Mouse (Mus musculus) midbrain, embryonic 12.5 days (tissue): ENCODE results near the gene Otud7a. TPM values are rescaled to one million over a fixed set of nuclear protein-coding genes. Genes with fewer than 3 reads are reported as not detected.

ENCODE experiments used
- ATAC-seq: fragments of 200-750 bp; cut with Nextera tagmentation; 2 replicates; pipeline ENCODE4 v1.8.0; 2017; ENCODE audit warnings: low read depth, moderate TSS enrichment, moderate library complexity; ENCODE audit not compliant: low FRiP score
- H3K27ac ChIP-seq: fragments of 300-500 bp; sonication (generic); replicated peaks from 2 replicates; pipeline ENCODE4 v1.5.1; 2016; ENCODE audit warnings: mild to moderate bottlenecking
- H3K27me3 ChIP-seq: fragments of 300-500 bp; sonication (generic); 2 replicates; pipeline ENCODE4 v1.6.1; 2016; ENCODE audit warnings: mild to moderate bottlenecking
- H3K36me3 ChIP-seq: fragments of 300-500 bp; sonication (generic); 2 replicates; pipeline ENCODE4 v1.6.1; 2016
- H3K4me1 ChIP-seq: fragments of 300-500 bp; sonication (generic); 2 replicates; pipeline ENCODE4 v1.6.1; 2016
- H3K4me2 ChIP-seq: fragments of 300-500 bp; sonication (generic); replicated peaks from 2 replicates; pipeline ENCODE4 v1.6.1; 2016; ENCODE audit warnings: mild to moderate bottlenecking, moderate library complexity
- H3K4me3 ChIP-seq: fragments of 300-500 bp; sonication (generic); 2 replicates; pipeline ENCODE4 v1.5.1; 2016; ENCODE audit warnings: mild to moderate bottlenecking
- H3K9ac ChIP-seq: fragments of 300-500 bp; sonication (generic); replicated peaks from 2 replicates; pipeline ENCODE4 v1.6.1; 2016; ENCODE audit warnings: mild to moderate bottlenecking, moderate library complexity
- H3K9me3 ChIP-seq: fragments of 300-500 bp; sonication (generic); 2 replicates; pipeline ENCODE4 v1.6.1; 2016; ENCODE audit warnings: mild to moderate bottlenecking
- WGBS: fragments of 180-500 bp; shearing (Covaris S2); methylation state at CpG from one replicate; pipeline ENCODE4 v1.1.7; 2016; 5-methylcytosine and 5-hydroxymethylcytosine counted together
- polyA plus RNA-seq: library from polyadenylated mRNA; unstranded; fragments of >200 nt; fragmentation: Nextera tagmentation; extraction: Ambion mirVana; gene quantifications from 2 replicates; pipeline ENCODE4 v1.2.1, GENCODE M21; 2016

Gene Otud7a
- polyA plus RNA-seq, 1 experiment from 2014 or later: 1.9 TPM

DNA sequence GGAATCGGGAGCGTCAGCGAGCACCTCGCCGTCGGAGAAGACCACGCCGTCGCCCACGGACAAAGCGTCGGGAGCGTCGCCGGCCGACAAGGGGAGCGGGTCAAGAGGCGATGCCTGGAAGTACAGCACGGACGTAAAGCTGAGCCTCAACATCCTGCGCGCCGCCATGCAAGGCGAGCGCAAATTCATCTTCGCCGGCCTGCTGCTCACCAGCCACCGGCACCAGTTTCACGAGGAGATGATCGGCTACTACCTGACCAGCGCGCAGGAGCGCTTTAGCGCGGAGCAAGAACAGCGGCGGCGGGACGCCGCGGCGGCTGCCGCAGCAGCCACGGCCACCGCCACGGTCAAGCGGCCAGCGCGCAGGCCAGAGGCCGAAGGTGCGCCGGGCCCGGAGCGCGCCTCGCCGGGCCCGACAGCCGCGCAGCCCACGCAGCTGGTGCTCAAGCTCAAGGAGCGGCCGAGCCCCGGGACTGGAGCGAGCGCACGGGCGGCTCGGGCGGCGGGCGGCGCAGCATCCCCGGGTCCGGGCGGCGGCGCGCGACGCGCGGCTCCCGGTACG lies 313.2 kb downstream of the Otud7a start:
- Histone ChIP-seq H3K27me3 (peaks cover 83% of the 10 kb centered on the region), H3K4me3 (peak overlapping the region; percentile 48), H3K27ac (no peak overlapping the region), H3K9me3 (no peaks in the 10 kb centered on the region), H3K4me2 (peak overlapping the region; percentile 68), H3K36me3 (no peaks in the 10 kb centered on the region), H3K4me1 (peaks cover 37% of the 10 kb centered on the region), H3K9ac (peak overlapping the region; percentile 34; the same call in 1 of the 2 replicates)
- WGBS: under 1% methylated on average over 63 of the region's 85 CpGs
- 0 out of 2 replicates have a peak, but pooled peaks have one; percentile 3 for ATAC-seq

GRCm38 (mm10) chr7:63758240-63758826 lies 313.8 kb downstream of the Otud7a start:
- Histone ChIP-seq H3K9ac (0 out of 2 replicates have a peak overlapping the region, but pooled peaks have one; percentile 34), H3K4me2 (peak overlapping the region; percentile 68), H3K36me3 (no peaks in the 10 kb centered on the region), H3K4me1 (peaks cover 37% of the 10 kb centered on the region), H3K27me3 (peaks cover 86% of the 10 kb centered on the region), H3K27ac (no peak overlapping the region), H3K9me3 (no peaks in the 10 kb centered on the region), H3K4me3 (peak overlapping the region; percentile 48)
- WGBS: under 1% methylated on average over 90 of the region's 97 CpGs
- ATAC-seq: 0 out of 2 replicates have a peak, but pooled peaks have one; percentile 28

DNA sequence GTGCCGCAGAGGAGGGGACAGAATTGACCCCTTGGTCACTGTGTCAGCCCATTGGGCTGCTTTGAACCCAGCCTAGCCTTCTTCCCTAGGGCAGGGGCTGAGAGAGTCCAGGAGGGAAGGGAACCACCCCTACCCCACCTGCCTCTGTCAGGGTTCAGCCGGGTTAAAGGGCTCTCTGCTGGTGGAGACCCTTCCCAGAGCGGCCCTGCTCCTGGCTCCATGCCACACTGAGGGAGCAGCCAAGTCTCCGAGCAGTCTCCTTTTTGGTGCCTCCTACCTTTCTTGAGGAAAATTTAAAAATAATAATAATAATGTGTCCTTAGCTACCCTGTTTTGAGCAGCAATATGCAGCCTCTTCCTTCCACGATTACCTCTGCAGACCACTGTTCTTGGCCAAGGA lies 315.1 kb downstream of the Otud7a start:
- H3K27me3 ChIP-seq: peaks cover 83% of the 10 kb centered on the region
- no peak overlapping the region for H3K9ac ChIP-seq
- H3K36me3 ChIP-seq: no peaks in the 10 kb centered on the region
- no peak overlapping the region for H3K4me2 ChIP-seq
- ATAC-seq: no peak
- H3K27ac ChIP-seq: no peak overlapping the region
- H3K4me1 ChIP-seq: peaks cover 26% of the 10 kb centered on the region
- WGBS: 32% methylated on average over 5 of the region's 5 CpGs
- H3K9me3 ChIP-seq: no peaks in the 10 kb centered on the region
- H3K4me3 ChIP-seq: no peak overlapping the region

- H3K27me3 ChIP-seq: peaks cover 56% of the 10 kb centered on the region
Observed at GRCm38 (mm10) chr7:63762529-63762928, 318.0 kb downstream of the Otud7a start.

DNA sequence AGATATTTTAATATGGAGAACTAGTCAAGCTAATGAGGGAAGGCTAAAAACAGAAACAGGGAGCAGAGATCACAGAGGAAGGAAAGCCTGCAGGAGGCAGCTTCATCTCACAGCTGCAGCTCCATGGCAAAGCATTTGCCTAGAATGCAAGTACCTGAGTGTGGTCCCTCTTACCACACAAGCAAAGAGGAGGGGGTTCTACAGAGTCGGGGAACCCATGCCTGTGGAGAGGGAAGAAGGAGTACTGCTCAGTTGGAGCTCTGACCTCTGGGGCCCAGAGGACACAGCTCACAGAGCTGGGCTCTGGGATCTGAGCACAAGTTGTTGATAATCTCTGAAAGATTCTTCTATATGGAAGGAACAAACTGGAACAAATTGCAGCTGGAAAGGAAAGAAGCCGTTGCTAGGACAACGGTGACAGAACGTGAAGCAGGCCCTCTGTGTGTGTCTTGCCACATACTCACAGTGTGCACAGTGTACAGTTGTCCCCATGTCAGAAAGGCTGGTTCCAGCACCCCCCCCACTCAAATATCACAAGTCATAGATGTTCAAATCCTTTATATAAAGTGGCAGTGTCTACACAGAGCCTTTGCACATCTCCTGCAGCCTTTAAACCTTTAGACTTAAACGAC lies 324.0 kb downstream of the Otud7a start:
- H3K4me2 ChIP-seq: no peak overlapping the region
- no peaks in the 10 kb centered on the region for H3K9me3 ChIP-seq
- no peaks in the 10 kb centered on the region for H3K36me3 ChIP-seq
- H3K4me1 ChIP-seq: peaks cover 12% of the 10 kb centered on the region
- 47% methylated on average over 5 of the region's 5 CpGs for WGBS
- H3K27me3 ChIP-seq: peaks cover 7% of the 10 kb centered on the region
- H3K4me3 ChIP-seq: no peak overlapping the region
- H3K27ac ChIP-seq: peak overlapping the region; percentile 39; the same call in 1 of the 2 replicates
- peak; percentile 91 for ATAC-seq
- H3K9ac ChIP-seq: no peak overlapping the region

More at GRCm38 (mm10) chr7:63762529-63762928, 318.0 kb downstream of the Otud7a start:
- Histone ChIP-seq H3K27ac (no peak overlapping the region), H3K36me3 (no peaks in the 10 kb centered on the region), H3K4me3 (no peak overlapping the region), H3K9ac (no peak overlapping the region), H3K4me1 (peaks cover 17% of the 10 kb centered on the region), H3K9me3 (no peaks in the 10 kb centered on the region), H3K4me2 (no peak overlapping the region)
- ATAC-seq: no peak
- whole genome bisulfite sequencing: 81% methylated on average over 3 of the region's 3 CpGs

DNA sequence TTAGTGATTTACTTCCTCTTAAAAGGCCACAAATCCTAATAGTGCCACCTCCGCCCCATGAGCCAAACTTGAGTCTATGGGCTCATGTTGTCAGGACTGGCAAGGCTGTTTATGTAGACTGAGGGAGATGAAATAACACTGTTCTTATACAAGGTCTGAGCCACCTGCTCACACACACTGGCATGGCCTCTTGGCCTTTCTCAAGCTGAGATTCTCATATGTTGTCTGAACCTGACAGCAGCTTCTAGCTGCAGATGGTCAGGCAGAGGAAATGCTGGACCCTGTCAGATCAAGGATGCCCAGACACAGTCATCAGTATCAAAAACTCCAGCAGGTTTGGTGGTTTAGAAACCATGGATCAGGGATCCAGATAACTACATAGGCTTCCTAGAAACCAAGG lies 328.7 kb downstream of the Otud7a start:
- no peak overlapping the region for H3K27ac ChIP-seq
- 86% methylated on average over 1 of the region's 1 CpGs for WGBS
- peaks cover 5% of the 10 kb centered on the region for H3K4me1 ChIP-seq
- no peak for ATAC-seq
- H3K4me2 ChIP-seq: no peak overlapping the region
- H3K9ac ChIP-seq: no peak overlapping the region
- H3K4me3 ChIP-seq: no peak overlapping the region
- H3K9me3 ChIP-seq: no peaks in the 10 kb centered on the region
- no peaks in the 10 kb centered on the region for H3K27me3 ChIP-seq
- H3K36me3 ChIP-seq: no peaks in the 10 kb centered on the region

GRCm38 (mm10) chr7:63774291-63774690 lies 329.7 kb downstream of the Otud7a start:
- H3K27me3 ChIP-seq: no peaks in the 10 kb centered on the region
- H3K27ac ChIP-seq: no peak overlapping the region
- no peaks in the 10 kb centered on the region for H3K4me1 ChIP-seq
- H3K4me3 ChIP-seq: no peak overlapping the region
- 40% methylated on average over 1 of the region's 1 CpGs for WGBS
- H3K4me2 ChIP-seq: no peak overlapping the region
- H3K9me3 ChIP-seq: no peaks in the 10 kb centered on the region
- H3K9ac ChIP-seq: no peak overlapping the region
- ATAC-seq: no peak
- H3K36me3 ChIP-seq: no peaks in the 10 kb centered on the region

GRCm38 (mm10) chr7:63777328-63777727 lies 332.8 kb downstream of the Otud7a start:
- Histone ChIP-seq H3K4me3 (no peak overlapping the region), H3K4me1 (no peaks in the 10 kb centered on the region), H3K27me3 (no peaks in the 10 kb centered on the region), H3K36me3 (no peaks in the 10 kb centered on the region), H3K27ac (no peak overlapping the region), H3K4me2 (no peak overlapping the region), H3K9ac (no peak overlapping the region), H3K9me3 (no peaks in the 10 kb centered on the region)
- 90% methylated on average over 4 of the region's 4 CpGs for WGBS
- no peak for ATAC-seq

- Histone ChIP-seq H3K4me1 (no peaks in the 10 kb centered on the region), H3K4me2 (no peak overlapping the region), H3K9me3 (no peaks in the 10 kb centered on the region), H3K4me3 (no peak overlapping the region), H3K27ac (no peak overlapping the region), H3K9ac (no peak overlapping the region), H3K36me3 (no peaks in the 10 kb centered on the region), H3K27me3 (no peaks in the 10 kb centered on the region)
- ATAC-seq: no peak
- WGBS: 90% methylated on average over 3 of the region's 3 CpGs
Observed at GRCm38 (mm10) chr7:63780821-63781220, 336.3 kb downstream of the Otud7a start.

- no peaks in the 10 kb centered on the region for H3K27me3 ChIP-seq
- no peak overlapping the region for H3K4me2 ChIP-seq
- 63% methylated on average over 5 of the region's 5 CpGs for WGBS
- H3K9ac ChIP-seq: no peak overlapping the region
- H3K9me3 ChIP-seq: no peaks in the 10 kb centered on the region
- H3K27ac ChIP-seq: no peak overlapping the region
- H3K4me3 ChIP-seq: no peak overlapping the region
- ATAC-seq: 0 out of 2 replicates have a peak, but pooled peaks have one; percentile 49
- no peaks in the 10 kb centered on the region for H3K4me1 ChIP-seq
- H3K36me3 ChIP-seq: no peaks in the 10 kb centered on the region
Observed at GRCm38 (mm10) chr7:63789743-63790142, 345.2 kb downstream of the Otud7a start.

DNA sequence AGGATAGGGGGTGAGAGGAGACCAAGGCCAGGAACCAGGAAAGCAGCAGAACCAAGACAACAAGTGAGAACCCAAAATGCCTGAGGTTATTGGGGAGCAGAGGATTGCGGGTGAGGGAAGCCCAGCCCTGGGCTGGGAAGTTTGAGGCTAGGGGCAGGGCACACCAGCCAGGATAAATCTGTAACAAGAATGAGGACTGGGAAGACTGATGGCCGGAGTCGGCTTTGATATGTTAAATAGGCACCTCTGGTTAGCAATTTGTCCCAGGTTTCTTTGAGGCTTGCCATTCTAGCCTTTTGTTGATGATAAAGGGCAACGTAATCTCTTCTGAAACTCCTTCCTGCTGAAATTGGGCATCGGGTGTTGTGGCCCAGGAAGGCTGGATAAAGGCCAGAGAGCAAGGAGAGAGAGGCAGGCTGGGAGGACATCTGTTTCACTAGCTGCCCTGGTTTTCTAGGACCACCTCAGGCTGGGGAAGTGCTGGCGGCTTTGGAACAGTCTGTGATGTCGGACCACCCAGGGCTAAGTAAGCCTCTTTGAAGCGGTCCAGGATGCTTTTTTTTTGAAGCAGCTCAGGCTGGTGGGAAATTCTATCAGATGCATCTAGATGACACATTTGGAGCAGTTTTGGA lies 351.6 kb downstream of the Otud7a start:
- H3K9ac ChIP-seq: no peak overlapping the region
- no peaks in the 10 kb centered on the region for H3K36me3 ChIP-seq
- peaks cover 3% of the 10 kb centered on the region; the same call in 1 of the 2 replicates for H3K27me3 ChIP-seq
- peaks cover 11% of the 10 kb centered on the region for H3K4me1 ChIP-seq
- WGBS: 6% methylated on average over 8 of the region's 8 CpGs
- ATAC-seq: peak; percentile 71; the same call in 1 of the 2 replicates
- H3K4me3 ChIP-seq: no peak overlapping the region
- H3K27ac ChIP-seq: peak overlapping the region; percentile 39; the same call in 1 of the 2 replicates
- H3K4me2 ChIP-seq: no peak overlapping the region
- no peaks in the 10 kb centered on the region for H3K9me3 ChIP-seq

DNA sequence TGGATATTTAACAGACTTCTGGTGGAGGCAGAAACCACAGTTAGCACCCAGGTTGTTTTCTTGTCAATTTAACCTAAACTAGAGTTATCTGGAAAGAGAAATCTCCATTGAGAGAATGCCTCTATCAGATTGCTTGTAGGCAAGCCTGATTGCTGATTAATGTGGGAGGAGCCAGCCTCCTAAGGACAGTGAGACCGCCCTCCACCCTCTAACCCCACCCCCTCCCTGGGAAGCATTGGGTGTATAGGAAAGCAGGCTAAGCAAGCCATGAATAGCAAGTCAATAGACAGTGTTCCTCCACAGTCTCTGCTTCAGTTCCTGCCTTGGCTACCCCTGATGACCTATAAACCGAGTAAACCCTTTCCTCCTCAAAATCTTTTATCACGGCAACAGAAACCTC lies 353.9 kb downstream of the Otud7a start:
- Histone ChIP-seq H3K27ac (no peak overlapping the region), H3K4me1 (peaks cover 11% of the 10 kb centered on the region), H3K4me3 (no peak overlapping the region), H3K36me3 (no peaks in the 10 kb centered on the region), H3K9me3 (no peaks in the 10 kb centered on the region), H3K27me3 (peaks cover 3% of the 10 kb centered on the region; the same call in 1 of the 2 replicates), H3K9ac (no peak overlapping the region), H3K4me2 (no peak overlapping the region)
- WGBS: 73% methylated on average over 3 of the region's 3 CpGs
- no peak for ATAC-seq
